Mouse (Mus musculus): Measurements from ENCODE around the gene Sfxn2. TPM values are rescaled to one million over a fixed set of nuclear protein-coding genes. Genes with fewer than 3 reads are reported as not detected.

The Sfxn2 gene
- polyA plus RNA-seq, 1 experiment from 2014 or later, result 16.7 TPM

GRCm38 (mm10) chr19:46623790-46624772 lies 50.9 kb downstream of the Sfxn2 start:
- peak overlapping the region; percentile 89 for H3K27ac ChIP-seq (replicated peaks; ENCODE audit: low read depth, low read length)
- peak overlapping the region; percentile 32 for H3K4me3 ChIP-seq (ENCODE audit: low read depth, low read length)
- ATAC-seq (ENCODE audit: low read depth) (peak; percentile 45; the same call in 1 of the 2 replicates), DNase-seq (ENCODE audit: low spot score) (peak; percentile 76)
- H3K9ac ChIP-seq (ENCODE audit: low read depth, low read length), result peak overlapping the region; percentile 47
- no peaks in the 10 kb centered on the region for H3K27me3 ChIP-seq (replicated peaks; ENCODE audit: control insufficient read depth, insufficient read depth, low read length)
- peaks cover 10% of the 10 kb centered on the region for H3K36me3 ChIP-seq (ENCODE audit: control insufficient read depth, insufficient read depth, low read length)
- WGBS, result 22% methylated on average over 19 of the region's 19 CpGs
- peak overlapping the region; percentile 58 for H3K4me2 ChIP-seq (ENCODE audit: low read depth, low read length)
- no peaks in the 10 kb centered on the region for H3K9me3 ChIP-seq (ENCODE audit: control insufficient read depth, low read length)
- peaks cover 64% of the 10 kb centered on the region for H3K4me1 ChIP-seq (ENCODE audit: control insufficient read depth, insufficient read depth, low read length)

- DNase-seq (ENCODE audit: low spot score) (no peak), ATAC-seq (ENCODE audit: low read depth) (no peak)
- H3K36me3 ChIP-seq (ENCODE audit: control insufficient read depth, insufficient read depth, low read length), result peaks cover 10% of the 10 kb centered on the region
- no peaks in the 10 kb centered on the region for H3K27me3 ChIP-seq (replicated peaks; ENCODE audit: control insufficient read depth, insufficient read depth, low read length)
- H3K9me3 ChIP-seq (ENCODE audit: control insufficient read depth, low read length), result no peaks in the 10 kb centered on the region
- 94% methylated on average over 12 of the region's 12 CpGs for WGBS
- no peak overlapping the region for H3K9ac ChIP-seq (ENCODE audit: low read depth, low read length)
- H3K4me1 ChIP-seq (ENCODE audit: control insufficient read depth, insufficient read depth, low read length), result peaks cover 55% of the 10 kb centered on the region
- no peak overlapping the region for H3K27ac ChIP-seq (replicated peaks; ENCODE audit: low read depth, low read length)
- H3K4me2 ChIP-seq (ENCODE audit: low read depth, low read length), result peak overlapping the region; percentile 58; the same call in 1 of the 2 replicates
- no peak overlapping the region for H3K4me3 ChIP-seq (ENCODE audit: low read depth, low read length)
Observed at GRCm38 (mm10) chr19:46625015-46625414, 51.9 kb downstream of the Sfxn2 start.

- H3K4me1 ChIP-seq (ENCODE audit: control insufficient read depth, insufficient read depth, low read length), result peaks cover 50% of the 10 kb centered on the region
- H3K36me3 ChIP-seq (ENCODE audit: control insufficient read depth, insufficient read depth, low read length), result peaks cover 10% of the 10 kb centered on the region
- WGBS, result 56% methylated on average over 10 of the region's 10 CpGs
- no peak overlapping the region for H3K27ac ChIP-seq (replicated peaks; ENCODE audit: low read depth, low read length)
- DNase-seq (ENCODE audit: low spot score) (no peak), ATAC-seq (ENCODE audit: low read depth) (no peak)
- no peak overlapping the region for H3K4me2 ChIP-seq (ENCODE audit: low read depth, low read length)
- H3K9ac ChIP-seq (ENCODE audit: low read depth, low read length), result no peak overlapping the region
- H3K4me3 ChIP-seq (ENCODE audit: low read depth, low read length), result no peak overlapping the region
- H3K9me3 ChIP-seq (ENCODE audit: control insufficient read depth, low read length), result no peaks in the 10 kb centered on the region
- H3K27me3 ChIP-seq (replicated peaks; ENCODE audit: control insufficient read depth, insufficient read depth, low read length), result no peaks in the 10 kb centered on the region
Observed at GRCm38 (mm10) chr19:46625519-46625918, 52.4 kb downstream of the Sfxn2 start.

GRCm38 (mm10) chr19:46628403-46628802 lies 55.2 kb downstream of the Sfxn2 start:
- no peak overlapping the region for H3K4me2 ChIP-seq (ENCODE audit: low read depth, low read length)
- ATAC-seq (ENCODE audit: low read depth), result no peak
- no peak for DNase-seq (ENCODE audit: low spot score)
- H3K4me1 ChIP-seq (ENCODE audit: control insufficient read depth, insufficient read depth, low read length), result peaks cover 21% of the 10 kb centered on the region
- H3K27ac ChIP-seq (replicated peaks; ENCODE audit: low read depth, low read length), result no peak overlapping the region
- no peak overlapping the region for H3K4me3 ChIP-seq (ENCODE audit: low read depth, low read length)
- peaks cover 10% of the 10 kb centered on the region for H3K36me3 ChIP-seq (ENCODE audit: control insufficient read depth, insufficient read depth, low read length)
- no peak overlapping the region for H3K9ac ChIP-seq (ENCODE audit: low read depth, low read length)
- 88% methylated on average over 10 of the region's 10 CpGs for WGBS
- no peaks in the 10 kb centered on the region for H3K9me3 ChIP-seq (ENCODE audit: control insufficient read depth, low read length)
- H3K27me3 ChIP-seq (replicated peaks; ENCODE audit: control insufficient read depth, insufficient read depth, low read length), result no peaks in the 10 kb centered on the region

- Histone ChIP-seq H3K4me3 (ENCODE audit: low read depth, low read length) (no peak overlapping the region), H3K4me2 (ENCODE audit: low read depth, low read length) (no peak overlapping the region), H3K4me1 (ENCODE audit: control insufficient read depth, insufficient read depth, low read length) (peaks cover 8% of the 10 kb centered on the region; the same call in 1 of the 2 replicates), H3K9me3 (ENCODE audit: control insufficient read depth, low read length) (no peaks in the 10 kb centered on the region), H3K27me3 (replicated peaks; ENCODE audit: control insufficient read depth, insufficient read depth, low read length) (no peaks in the 10 kb centered on the region), H3K9ac (ENCODE audit: low read depth, low read length) (no peak overlapping the region), H3K36me3 (ENCODE audit: control insufficient read depth, insufficient read depth, low read length) (peaks cover 7% of the 10 kb centered on the region), H3K27ac (replicated peaks; ENCODE audit: low read depth, low read length) (0 out of 2 replicates have a peak overlapping the region, but pooled peaks have one; percentile 2)
- WGBS, result 69% methylated on average over 9 of the region's 9 CpGs
- 0 out of 2 replicates have a peak, but pooled peaks have one; percentile 27 for ATAC-seq (ENCODE audit: low read depth)
- no peak for DNase-seq (ENCODE audit: low spot score)
Observed at GRCm38 (mm10) chr19:46629807-46630206, 56.6 kb downstream of the Sfxn2 start.

GRCm38 (mm10) chr19:46631637-46632036 lies 58.5 kb downstream of the Sfxn2 start:
- DNase-seq (ENCODE audit: low spot score), result no peak
- no peaks in the 10 kb centered on the region; the same call in 1 of the 2 replicates for H3K36me3 ChIP-seq (ENCODE audit: control insufficient read depth, insufficient read depth, low read length)
- no peak overlapping the region for H3K27ac ChIP-seq (replicated peaks; ENCODE audit: low read depth, low read length)
- 89% methylated on average over 9 of the region's 9 CpGs for WGBS
- no peak overlapping the region for H3K4me3 ChIP-seq (ENCODE audit: low read depth, low read length)
- H3K9ac ChIP-seq (ENCODE audit: low read depth, low read length), result no peak overlapping the region
- no peak for ATAC-seq (ENCODE audit: low read depth)
- no peak overlapping the region for H3K4me2 ChIP-seq (ENCODE audit: low read depth, low read length)
- H3K9me3 ChIP-seq (ENCODE audit: control insufficient read depth, low read length), result no peaks in the 10 kb centered on the region
- peaks cover 7% of the 10 kb centered on the region; the same call in 1 of the 2 replicates for H3K4me1 ChIP-seq (ENCODE audit: control insufficient read depth, insufficient read depth, low read length)
- H3K27me3 ChIP-seq (replicated peaks; ENCODE audit: control insufficient read depth, insufficient read depth, low read length), result no peaks in the 10 kb centered on the region

- ATAC-seq (ENCODE audit: low read depth), result no peak
- Histone ChIP-seq H3K4me2 (ENCODE audit: low read depth, low read length) (no peak overlapping the region), H3K9me3 (ENCODE audit: control insufficient read depth, low read length) (no peaks in the 10 kb centered on the region), H3K9ac (ENCODE audit: low read depth, low read length) (no peak overlapping the region), H3K27ac (replicated peaks; ENCODE audit: low read depth, low read length) (no peak overlapping the region), H3K4me1 (ENCODE audit: control insufficient read depth, insufficient read depth, low read length) (peaks cover 28% of the 10 kb centered on the region), H3K27me3 (replicated peaks; ENCODE audit: control insufficient read depth, insufficient read depth, low read length) (no peaks in the 10 kb centered on the region), H3K36me3 (ENCODE audit: control insufficient read depth, insufficient read depth, low read length) (peaks cover 11% of the 10 kb centered on the region; the same call in 1 of the 2 replicates), H3K4me3 (ENCODE audit: low read depth, low read length) (no peak overlapping the region)
- WGBS, result 63% methylated on average over 9 of the region's 9 CpGs
- no peak for DNase-seq (ENCODE audit: low spot score)
Observed at GRCm38 (mm10) chr19:46635766-46636165, 62.6 kb downstream of the Sfxn2 start.

- peaks cover 11% of the 10 kb centered on the region; the same call in 1 of the 2 replicates for H3K36me3 ChIP-seq (ENCODE audit: control insufficient read depth, insufficient read depth, low read length)
- no peak for DNase-seq (ENCODE audit: low spot score)
- H3K9me3 ChIP-seq (ENCODE audit: control insufficient read depth, low read length), result no peaks in the 10 kb centered on the region
- ATAC-seq (ENCODE audit: low read depth), result no peak
- H3K9ac ChIP-seq (ENCODE audit: low read depth, low read length), result no peak overlapping the region
- H3K4me3 ChIP-seq (ENCODE audit: low read depth, low read length), result no peak overlapping the region
- 75% methylated on average over 6 of the region's 6 CpGs for WGBS
- H3K27me3 ChIP-seq (replicated peaks; ENCODE audit: control insufficient read depth, insufficient read depth, low read length), result no peaks in the 10 kb centered on the region
- H3K4me2 ChIP-seq (ENCODE audit: low read depth, low read length), result no peak overlapping the region
- H3K4me1 ChIP-seq (ENCODE audit: control insufficient read depth, insufficient read depth, low read length), result peaks cover 46% of the 10 kb centered on the region
- H3K27ac ChIP-seq (replicated peaks; ENCODE audit: low read depth, low read length), result no peak overlapping the region
Observed at GRCm38 (mm10) chr19:46637598-46637997, 64.4 kb downstream of the Sfxn2 start.

Measured in embryonic facial prominence, embryonic 14.5 days (tissue).